Mouse (Mus musculus) lung, postnatal 0 days (tissue): ENCODE measurements around the gene Slc22a3. TPM values are rescaled to one million over a fixed set of nuclear protein-coding genes. Genes with fewer than 3 reads are reported as not detected.

ENCODE experiments used
- ATAC-seq: fragments of 200-750 bp; cut with Nextera tagmentation; 2 replicates; pipeline ENCODE4 v1.8.0; 2017; ENCODE audit warnings: moderate library complexity
- DNase-seq: peaks from one replicate; pipeline ENCODE4 v3.0.0-alpha.2; 2016; ENCODE audit warnings: low spot score
- H3K27ac ChIP-seq: fragments of 300-500 bp; sonication (generic); 2 replicates; pipeline ENCODE4 v1.5.1; 2014; ENCODE audit warnings: antibody characterized with exemption, mild to moderate bottlenecking, low read length, mixed read lengths
- H3K27me3 ChIP-seq: fragments of 300-500 bp; sonication (generic); replicated peaks from 2 replicates; pipeline ENCODE4 v1.6.1; 2014; ENCODE audit warnings: low read length, mixed read lengths; ENCODE audit not compliant: insufficient read depth
- H3K36me3 ChIP-seq: fragments of 300-500 bp; sonication (generic); 2 replicates; pipeline ENCODE4 v1.6.1; 2014; ENCODE audit warnings: low read length, mixed read lengths; ENCODE audit not compliant: insufficient read depth
- H3K4me1 ChIP-seq: fragments of 300-500 bp; sonication (generic); 2 replicates; pipeline ENCODE4 v1.6.1; 2014; ENCODE audit warnings: antibody characterized with exemption, low read depth, low read length, mixed read lengths; ENCODE audit not compliant: insufficient read depth
- H3K4me2 ChIP-seq: fragments of 300-500 bp; sonication (generic); replicated peaks from 2 replicates; pipeline ENCODE4 v1.6.1; 2014; ENCODE audit warnings: low read depth, mild to moderate bottlenecking, low read length, moderate library complexity, mixed read lengths
- H3K4me3 ChIP-seq: fragments of 300-500 bp; sonication (generic); 2 replicates; pipeline ENCODE4 v1.5.1; 2014; ENCODE audit warnings: low read depth, low read length
- H3K9ac ChIP-seq: fragments of 300-500 bp; sonication (generic); replicated peaks from 2 replicates; pipeline ENCODE4 v1.6.1; 2014; ENCODE audit warnings: low read depth, mild to moderate bottlenecking
- H3K9me3 ChIP-seq: fragments of 300-500 bp; sonication (generic); 2 replicates; pipeline ENCODE4 v1.6.1; 2016; ENCODE audit warnings: low read length, mixed read lengths
- CTCF ChIP-seq: IDR thresholded peaks from 2 replicates; pipeline ENCODE4 v1.5.1; 2016; ENCODE audit warnings: antibody characterized with exemption, mild to moderate bottlenecking
- EP300 ChIP-seq: IDR thresholded peaks from 2 replicates; pipeline ENCODE4 v1.6.1; 2016; ENCODE audit warnings: antibody characterized with exemption, mild to moderate bottlenecking, control low read depth
- WGBS: fragments of 180-500 bp; shearing (Covaris S2); extraction: QIAGEN DNeasy Blood & Tissue Kit; methylation state at CpG from one replicate; pipeline ENCODE4 v1.1.7; 2014; 5-methylcytosine and 5-hydroxymethylcytosine counted together
- polyA plus RNA-seq: library from polyadenylated mRNA; unstranded; fragments of >200 nt; fragmentation: Nextera tagmentation; extraction: Ambion mirVana; gene quantifications from 2 replicates; pipeline ENCODE4 v1.2.1, GENCODE M21; 2015

Slc22a3 gene
- polyA plus RNA-seq, 1 experiment from 2014 or later: 1.9 TPM

- H3K4me2 ChIP-seq: no peak overlapping the region
- no peak for ATAC-seq
Observed at GRCm38 (mm10) chr17:12455143-12455790, 52.2 kb downstream of the Slc22a3 start.

GRCm38 (mm10) chr17:12453691-12454090 lies 53.8 kb downstream of the Slc22a3 start:
- H3K4me2 ChIP-seq: no peak overlapping the region
- H3K36me3 ChIP-seq: no peaks in the 10 kb centered on the region
- no peaks in the 10 kb centered on the region for H3K27me3 ChIP-seq
- TF ChIP-seq CTCF (no peak), EP300 (no peak)
- DNase-seq (no peak), ATAC-seq (no peak)
- H3K4me3 ChIP-seq: no peak overlapping the region
- no peak overlapping the region for H3K9ac ChIP-seq
- 84% methylated on average over 6 of the region's 6 CpGs for WGBS
- no peaks in the 10 kb centered on the region for H3K9me3 ChIP-seq
- H3K27ac ChIP-seq: no peak overlapping the region
- H3K4me1 ChIP-seq: no peaks in the 10 kb centered on the region

More at GRCm38 (mm10) chr17:12455143-12455790, 52.2 kb downstream of the Slc22a3 start:
- no peaks in the 10 kb centered on the region for H3K4me1 ChIP-seq
- no peak for DNase-seq
- no peak overlapping the region for H3K27ac ChIP-seq
- H3K27me3 ChIP-seq: no peaks in the 10 kb centered on the region
- TF ChIP-seq CTCF (peak; percentile 69), EP300 (no peak)
- no peaks in the 10 kb centered on the region for H3K36me3 ChIP-seq
- no peaks in the 10 kb centered on the region for H3K9me3 ChIP-seq
- H3K9ac ChIP-seq: no peak overlapping the region
- WGBS: 81% methylated on average over 5 of the region's 5 CpGs
- no peak overlapping the region for H3K4me3 ChIP-seq

DNA sequence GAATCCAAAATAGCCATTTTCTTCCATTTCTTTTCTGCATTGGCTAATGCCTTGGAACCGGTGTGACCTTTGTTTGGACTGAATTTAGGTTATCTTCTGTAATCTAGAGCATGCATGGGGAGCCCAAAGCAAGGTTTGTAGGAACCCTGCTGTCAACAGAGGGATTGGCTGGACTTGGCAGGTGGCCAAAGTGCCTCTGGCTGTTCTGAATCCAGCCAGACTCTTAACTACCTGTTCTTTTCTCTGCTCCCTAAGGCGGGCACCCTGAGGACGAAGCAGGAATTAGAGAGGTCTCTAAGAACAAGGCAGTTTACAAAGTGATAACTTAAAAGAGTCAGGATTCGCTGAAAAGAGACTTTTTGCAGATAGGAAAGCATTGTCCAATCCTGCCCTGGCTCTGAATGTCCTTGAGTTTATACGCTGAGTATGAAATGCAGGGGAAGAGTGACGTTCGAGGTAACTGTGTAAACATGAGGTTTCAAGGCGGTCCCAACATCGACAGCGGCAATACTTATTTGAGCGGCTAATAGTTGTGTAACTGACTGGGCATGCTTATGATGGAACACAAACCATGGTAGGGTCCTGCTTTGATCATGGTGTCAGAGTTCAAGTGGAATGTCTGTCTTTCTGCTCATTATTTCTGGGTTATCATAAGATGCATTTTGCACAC lies 54.5 kb downstream of the Slc22a3 start:
- Histone ChIP-seq H3K4me1 (no peaks in the 10 kb centered on the region), H3K4me2 (no peak overlapping the region), H3K36me3 (no peaks in the 10 kb centered on the region), H3K4me3 (no peak overlapping the region), H3K9ac (no peak overlapping the region), H3K27ac (no peak overlapping the region), H3K27me3 (no peaks in the 10 kb centered on the region), H3K9me3 (no peaks in the 10 kb centered on the region)
- TF ChIP-seq EP300 (no peak), CTCF (no peak)
- WGBS: 39% methylated on average over 11 of the region's 11 CpGs
- DNase-seq (peak; percentile 59), ATAC-seq (peak; percentile 73)

GRCm38 (mm10) chr17:12451234-12451633 lies 56.3 kb downstream of the Slc22a3 start:
- peak; percentile 69 for ATAC-seq
- no peaks in the 10 kb centered on the region for H3K36me3 ChIP-seq
- H3K27me3 ChIP-seq: no peaks in the 10 kb centered on the region
- H3K4me1 ChIP-seq: no peaks in the 10 kb centered on the region
- no peak overlapping the region for H3K9ac ChIP-seq
- peak; percentile 64 for DNase-seq
- 50% methylated on average over 4 of the region's 4 CpGs for WGBS
- peak; percentile 69 for TF ChIP-seq CTCF
- no peak for TF ChIP-seq EP300
- H3K4me2 ChIP-seq: no peak overlapping the region
- no peak overlapping the region for H3K27ac ChIP-seq
- H3K9me3 ChIP-seq: no peaks in the 10 kb centered on the region
- H3K4me3 ChIP-seq: no peak overlapping the region

- ATAC-seq (peak; percentile 28; the same call in 1 of the 2 replicates), DNase-seq (no peak)
- 44% methylated on average over 2 of the region's 2 CpGs for WGBS
- H3K4me2 ChIP-seq: no peak overlapping the region
- H3K4me1 ChIP-seq: no peaks in the 10 kb centered on the region
- H3K27ac ChIP-seq: no peak overlapping the region
- no peak overlapping the region for H3K4me3 ChIP-seq
- no peaks in the 10 kb centered on the region for H3K36me3 ChIP-seq
- TF ChIP-seq CTCF (no peak), EP300 (no peak)
- H3K27me3 ChIP-seq: no peaks in the 10 kb centered on the region
- H3K9me3 ChIP-seq: no peaks in the 10 kb centered on the region
- no peak overlapping the region for H3K9ac ChIP-seq
Observed at GRCm38 (mm10) chr17:12444561-12444960, 62.9 kb downstream of the Slc22a3 start.

DNA sequence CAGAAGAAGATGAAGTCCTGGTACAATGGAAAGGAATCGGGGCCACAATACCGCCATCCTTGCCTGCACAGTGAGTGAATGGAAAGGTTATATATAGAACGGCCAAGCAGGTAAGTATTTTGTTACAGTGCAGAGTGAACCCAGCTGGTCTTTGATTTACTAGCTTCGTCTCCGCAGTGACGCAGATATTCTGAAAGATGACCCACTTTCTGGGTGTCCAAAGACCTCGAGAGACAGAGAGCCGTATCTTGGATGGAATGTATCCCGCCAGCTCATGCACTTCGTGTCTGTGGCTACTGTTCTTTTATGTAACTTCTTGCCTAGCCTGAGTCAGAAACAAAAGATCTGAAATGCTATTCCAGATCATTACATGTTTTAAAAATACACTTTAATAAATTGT lies 69.7 kb downstream of the Slc22a3 start:
- no peaks in the 10 kb centered on the region for H3K9me3 ChIP-seq
- no peak overlapping the region for H3K27ac ChIP-seq
- H3K27me3 ChIP-seq: no peaks in the 10 kb centered on the region
- no peaks in the 10 kb centered on the region for H3K36me3 ChIP-seq
- H3K9ac ChIP-seq: no peak overlapping the region
- no peak for TF ChIP-seq CTCF
- no peak for TF ChIP-seq EP300
- no peaks in the 10 kb centered on the region for H3K4me1 ChIP-seq
- 80% methylated on average over 10 of the region's 10 CpGs for WGBS
- H3K4me2 ChIP-seq: no peak overlapping the region
- ATAC-seq (no peak), DNase-seq (no peak)
- no peak overlapping the region for H3K4me3 ChIP-seq
